Mouse (Mus musculus) ES-Bruce4 (cell line): ENCODE data around the gene Itga4. TPM values are rescaled to one million over a fixed set of nuclear protein-coding genes. Genes with fewer than 3 reads are reported as not detected.

Experiments used
- H3K27ac ChIP-seq: 2 replicates; pipeline ENCODE4 v1.5.1; 2012; ENCODE audit warnings: low read length, inconsistent platforms; ENCODE audit not compliant: insufficient read depth
- H3K27me3 ChIP-seq: 2 replicates; pipeline ENCODE4 v1.6.1; 2012; ENCODE audit warnings: mild to moderate bottlenecking, low read length, inconsistent platforms; ENCODE audit not compliant: control insufficient read depth, poor library complexity, insufficient read depth, severe bottlenecking
- H3K36me3 ChIP-seq: 2 replicates; pipeline ENCODE4 v1.6.1; 2012; ENCODE audit warnings: inconsistent platforms, mild to moderate bottlenecking, low read length, moderate library complexity; ENCODE audit not compliant: control insufficient read depth, poor library complexity, insufficient read depth, severe bottlenecking
- H3K4me1 ChIP-seq: one replicate; pipeline ENCODE4 v1.8.1; 2011; ENCODE audit warnings: low read length; ENCODE audit not compliant: control insufficient read depth, insufficient read depth
- H3K4me3 ChIP-seq: 2 replicates; pipeline ENCODE4 v1.5.1; 2011; ENCODE audit warnings: low read depth, mild to moderate bottlenecking, low read length
- H3K9ac ChIP-seq: 2 replicates; pipeline ENCODE4 v1.6.1; 2012; ENCODE audit warnings: low read depth, mild to moderate bottlenecking, inconsistent platforms; ENCODE audit not compliant: poor library complexity, severe bottlenecking
- H3K9me3 ChIP-seq: replicated peaks from 2 replicates; pipeline ENCODE4 v1.6.1; 2012; ENCODE audit warnings: mild to moderate bottlenecking, low read length, inconsistent platforms; ENCODE audit not compliant: control insufficient read depth, poor library complexity, insufficient read depth, severe bottlenecking
- CTCF ChIP-seq: IDR thresholded peaks from one replicate; pipeline ENCODE4 v1.8.1; 2011; ENCODE audit warnings: low read depth, low read length
- EP300 ChIP-seq: IDR thresholded peaks from 2 replicates; pipeline ENCODE4 v1.6.1; 2011; ENCODE audit warnings: low read depth, low read length; ENCODE audit not compliant: insufficient read depth
- POLR2A ChIP-seq: IDR thresholded peaks from one replicate; pipeline ENCODE4 v1.8.1; 2011; ENCODE audit warnings: low read length; ENCODE audit not compliant: insufficient read depth
- polyA plus RNA-seq: library from polyadenylated mRNA; stranded (reverse); fragments of >200 nt; gene quantifications from 2 replicates; pipeline ENCODE4 v1.2.4, GENCODE M21; 2011; ENCODE audit warnings: low read depth; ENCODE audit not compliant: missing spikeins, insufficient read depth, insufficient read length

The Itga4 gene
- polyA plus RNA-seq, 1 experiment = 0.24 TPM

DNA sequence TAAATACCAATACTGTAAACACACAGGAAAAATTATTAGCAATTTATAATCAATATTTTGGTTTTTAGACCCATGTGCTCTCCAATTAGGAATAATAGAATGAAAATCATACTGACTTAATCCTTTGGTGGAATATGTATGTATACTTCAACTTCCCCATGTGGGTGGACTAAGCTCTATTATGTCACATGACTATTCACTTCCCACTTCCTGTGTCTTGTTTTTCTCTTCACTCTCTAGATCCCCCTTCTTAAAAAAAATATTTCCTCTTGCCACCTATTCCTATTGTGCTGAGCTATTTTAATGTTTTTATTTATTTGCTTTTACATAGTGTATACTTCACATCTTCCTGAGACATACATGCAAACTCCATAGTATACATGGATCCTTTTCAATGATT lies 47.2 kb downstream of the Itga4 start:
- TF ChIP-seq EP300 (no peak), CTCF (no peak), POLR2A (no peak)
- H3K27ac ChIP-seq = no peak overlapping the region
- no peaks in the 10 kb centered on the region for H3K4me1 ChIP-seq
- H3K27me3 ChIP-seq = no peaks in the 10 kb centered on the region
- H3K4me3 ChIP-seq = no peak overlapping the region
- no peak overlapping the region for H3K9ac ChIP-seq
- H3K9me3 ChIP-seq = no peaks in the 10 kb centered on the region
- H3K36me3 ChIP-seq = no peaks in the 10 kb centered on the region

DNA sequence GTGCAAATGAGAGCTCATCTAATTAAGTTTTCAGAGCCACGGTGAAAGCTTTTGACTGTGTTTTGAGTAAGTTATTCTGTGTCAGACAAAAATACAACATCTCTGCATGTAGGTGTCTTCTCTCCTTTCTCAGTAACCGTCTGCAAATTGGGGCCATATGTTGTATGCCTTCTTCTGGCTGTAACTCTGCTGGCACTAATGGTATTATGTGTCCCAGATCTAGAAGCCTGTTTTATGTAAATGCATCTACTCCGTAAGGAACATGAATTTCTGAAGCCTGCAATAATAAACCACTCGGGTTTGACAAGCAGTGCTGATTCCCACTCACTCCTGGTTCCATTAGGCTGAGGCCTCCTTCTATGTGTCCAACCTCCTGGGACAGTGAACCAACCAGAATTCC lies 52.3 kb downstream of the Itga4 start:
- TF ChIP-seq POLR2A (no peak), EP300 (no peak), CTCF (no peak)
- Histone ChIP-seq H3K27ac (no peak overlapping the region), H3K36me3 (no peaks in the 10 kb centered on the region), H3K9ac (no peak overlapping the region), H3K27me3 (no peaks in the 10 kb centered on the region), H3K4me3 (no peak overlapping the region), H3K4me1 (no peaks in the 10 kb centered on the region), H3K9me3 (no peaks in the 10 kb centered on the region)

DNA sequence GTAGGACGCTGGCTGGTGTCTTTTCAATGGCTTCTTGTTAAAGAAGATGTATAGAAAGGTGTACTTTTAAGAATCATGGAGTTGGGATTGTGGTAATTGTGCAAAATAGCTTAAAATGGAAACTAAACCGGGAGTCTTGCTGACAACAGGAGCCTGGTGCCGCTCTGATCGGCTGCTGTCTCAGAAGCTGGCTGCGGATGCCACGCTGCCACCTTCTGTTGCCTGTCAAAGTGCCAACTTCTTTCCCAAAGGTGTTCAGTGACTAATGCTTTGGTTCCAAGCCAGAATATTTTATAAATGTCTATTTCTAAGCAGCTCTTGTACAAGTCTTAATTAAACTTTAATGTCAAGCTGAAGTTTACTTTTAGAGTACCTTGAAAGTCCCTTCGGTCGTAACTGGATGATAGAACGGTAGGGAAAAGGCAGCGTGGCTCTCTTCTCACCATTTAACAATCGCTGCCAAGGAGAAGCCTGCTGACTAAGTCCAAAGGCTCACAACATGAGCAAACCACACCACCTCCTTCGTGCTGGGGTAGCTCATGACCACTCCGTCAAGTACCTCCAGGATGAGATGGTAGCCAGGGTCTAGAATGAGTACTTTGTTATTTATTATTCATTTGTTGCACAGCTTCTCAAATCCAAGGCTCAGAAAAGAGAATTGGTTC lies 54.4 kb downstream of the Itga4 start:
- TF ChIP-seq POLR2A (no peak), EP300 (no peak), CTCF (no peak)

DNA sequence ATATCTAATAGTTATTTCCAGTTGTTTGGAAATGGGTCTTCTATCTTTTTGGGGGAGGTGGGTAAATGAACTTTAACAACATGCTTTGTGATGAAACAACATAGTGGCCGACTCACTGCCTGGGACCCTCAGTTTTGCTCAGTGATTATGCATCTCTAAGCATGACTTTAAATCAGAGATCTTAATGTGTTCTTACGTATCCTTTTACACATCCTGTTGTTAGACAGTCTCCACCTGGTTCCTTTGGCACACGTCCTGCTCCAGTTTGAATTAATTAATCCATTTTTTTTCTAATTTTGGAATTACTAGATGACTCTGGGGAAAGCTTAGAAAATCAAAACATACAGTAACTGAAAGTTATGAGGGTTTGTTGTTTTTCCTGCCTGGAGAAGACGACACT lies 57.3 kb downstream of the Itga4 start:
- no peak overlapping the region for H3K4me3 ChIP-seq
- no peaks in the 10 kb centered on the region for H3K4me1 ChIP-seq
- H3K27ac ChIP-seq = no peak overlapping the region
- H3K9me3 ChIP-seq = no peaks in the 10 kb centered on the region
- H3K27me3 ChIP-seq = no peaks in the 10 kb centered on the region
- no peak for TF ChIP-seq CTCF
- no peak for TF ChIP-seq EP300
- TF ChIP-seq POLR2A = no peak
- H3K9ac ChIP-seq = no peak overlapping the region
- H3K36me3 ChIP-seq = no peaks in the 10 kb centered on the region

More for the DNA sequence above, 54.4 kb downstream of the Itga4 start:
- Histone ChIP-seq H3K9ac (no peak overlapping the region), H3K27ac (no peak overlapping the region), H3K36me3 (no peaks in the 10 kb centered on the region), H3K4me3 (no peak overlapping the region), H3K27me3 (no peaks in the 10 kb centered on the region), H3K9me3 (no peaks in the 10 kb centered on the region), H3K4me1 (no peaks in the 10 kb centered on the region)

DNA sequence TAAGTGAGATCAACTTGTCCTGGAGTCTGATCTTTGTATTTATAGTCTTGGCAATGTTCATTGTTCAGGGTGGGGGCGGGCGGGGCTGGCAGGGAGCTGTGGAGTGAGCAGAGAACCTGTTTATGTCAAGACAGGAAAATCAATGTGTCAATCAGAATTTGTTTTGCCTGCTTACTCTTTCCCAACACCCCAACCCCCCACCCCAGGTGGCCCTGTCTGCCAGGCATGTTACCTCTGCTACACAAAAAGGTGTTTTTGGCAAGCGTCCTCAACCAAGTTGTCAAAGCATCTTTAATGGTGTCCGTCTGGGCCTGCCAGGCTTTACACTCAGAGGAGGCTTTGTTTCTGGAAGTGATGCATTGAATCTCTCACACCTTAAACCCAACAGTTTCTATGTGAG lies 59.9 kb downstream of the Itga4 start:
- no peaks in the 10 kb centered on the region for H3K27me3 ChIP-seq
- no peaks in the 10 kb centered on the region for H3K4me1 ChIP-seq
- TF ChIP-seq CTCF (no peak), POLR2A (no peak), EP300 (no peak)
- H3K9ac ChIP-seq = no peak overlapping the region
- H3K36me3 ChIP-seq = no peaks in the 10 kb centered on the region
- no peaks in the 10 kb centered on the region for H3K9me3 ChIP-seq
- no peak overlapping the region for H3K4me3 ChIP-seq
- H3K27ac ChIP-seq = no peak overlapping the region

DNA sequence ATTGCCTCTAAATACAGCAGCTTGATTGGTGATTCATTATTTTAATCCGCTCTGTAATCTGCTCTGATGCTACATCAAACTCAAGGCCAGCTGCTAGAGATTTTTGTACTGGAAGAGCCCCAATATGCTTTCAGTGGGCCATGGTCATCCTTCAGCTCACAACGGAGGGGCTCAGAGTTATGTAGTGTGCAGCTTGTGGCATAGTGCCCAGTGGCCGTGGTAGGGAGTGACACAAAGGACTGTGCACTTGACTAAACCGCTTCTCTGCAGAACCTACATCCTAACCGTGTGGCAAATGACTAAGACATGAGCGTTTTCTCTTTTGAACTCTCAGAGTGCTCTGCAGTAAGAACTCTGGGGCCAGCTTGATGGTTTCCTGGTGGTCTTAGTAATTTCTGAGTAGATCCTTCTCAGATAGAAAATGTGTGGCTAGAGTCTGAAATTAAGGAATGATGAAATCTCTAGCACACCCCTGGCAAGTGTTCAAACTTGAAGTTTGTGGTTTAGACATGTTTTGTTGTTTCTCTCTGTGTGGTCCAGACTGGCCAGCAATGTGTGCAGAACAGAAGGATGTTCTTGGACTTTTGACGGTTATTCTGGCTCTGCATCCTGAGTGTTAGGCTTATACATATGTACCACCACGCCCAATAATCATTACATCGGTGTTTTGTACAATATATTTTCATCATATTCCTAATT lies 61.1 kb downstream of the Itga4 start:
- no peaks in the 10 kb centered on the region for H3K27me3 ChIP-seq
- no peaks in the 10 kb centered on the region for H3K4me1 ChIP-seq
- H3K9ac ChIP-seq = no peak overlapping the region
- no peak overlapping the region for H3K4me3 ChIP-seq
- H3K9me3 ChIP-seq = no peaks in the 10 kb centered on the region
- H3K27ac ChIP-seq = no peak overlapping the region
- TF ChIP-seq POLR2A (no peak), EP300 (no peak), CTCF (no peak)
- no peaks in the 10 kb centered on the region for H3K36me3 ChIP-seq
